Mouse (Mus musculus) lung, postnatal 4 days (tissue): ENCODE results near the gene Wfdc3.

Experiments
- DNase-seq, 2 experiments: peaks; one replicate each; pipeline ENCODE4 v3.0.0; 2021

The Wfdc3 gene

DNA sequence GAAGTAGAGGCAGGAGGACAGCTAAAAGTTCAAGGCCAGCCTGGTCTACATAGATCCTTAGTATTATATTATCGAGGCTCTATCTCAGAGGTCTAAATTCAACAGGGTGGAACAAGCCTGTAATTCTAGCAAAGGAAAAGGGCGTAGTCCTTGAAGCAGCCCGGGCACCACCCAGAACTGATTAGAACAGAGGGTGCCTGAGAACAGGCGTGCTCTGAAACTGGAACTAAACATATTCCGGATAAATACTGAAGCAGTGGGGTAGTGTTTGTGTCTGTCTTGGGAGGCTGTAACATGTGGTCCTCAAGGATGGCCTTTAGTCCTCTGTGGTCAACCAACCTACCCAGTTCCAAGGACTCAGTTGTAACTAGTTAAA, 28.2 kb upstream of the Wfdc3 start:
- DNase-seq = no peak

DNA sequence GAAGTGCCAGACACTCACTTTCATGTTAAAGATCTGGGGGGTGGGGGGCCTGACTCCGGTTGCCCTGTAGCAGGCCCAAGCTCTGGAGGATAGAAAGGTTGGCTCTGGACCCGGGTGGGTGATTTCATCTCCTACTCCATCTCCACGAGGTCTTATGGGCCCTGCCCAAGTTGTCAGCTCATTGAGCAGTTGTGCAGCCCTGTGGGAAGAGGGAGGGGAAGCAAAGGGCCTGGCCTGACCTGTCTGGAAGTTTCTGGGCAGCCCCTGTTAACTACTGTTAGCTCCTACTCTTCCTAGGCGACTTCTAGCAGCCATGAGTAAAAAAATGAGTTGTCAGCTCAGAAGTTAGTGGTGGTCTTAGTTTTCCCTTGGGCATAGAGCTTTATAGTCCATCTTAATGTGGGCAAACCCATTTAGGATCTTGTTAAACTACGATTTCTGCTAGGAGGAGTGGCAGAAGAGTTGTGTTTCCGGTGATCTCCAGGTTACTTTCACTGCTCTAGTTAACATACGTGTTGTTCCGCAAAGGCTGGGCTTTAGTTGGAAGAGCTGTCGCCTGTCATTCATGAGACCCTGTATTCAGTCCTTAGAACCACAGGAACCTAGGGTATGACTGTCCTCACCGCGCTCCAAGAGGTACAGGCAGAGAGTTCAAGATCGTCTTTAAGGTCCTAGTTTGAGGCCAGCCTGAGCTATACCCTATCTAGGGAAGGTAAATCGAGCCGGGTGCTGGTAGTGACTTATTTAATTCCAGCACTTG, 27.7 kb upstream of the Wfdc3 start:
- no peak for DNase-seq

DNA sequence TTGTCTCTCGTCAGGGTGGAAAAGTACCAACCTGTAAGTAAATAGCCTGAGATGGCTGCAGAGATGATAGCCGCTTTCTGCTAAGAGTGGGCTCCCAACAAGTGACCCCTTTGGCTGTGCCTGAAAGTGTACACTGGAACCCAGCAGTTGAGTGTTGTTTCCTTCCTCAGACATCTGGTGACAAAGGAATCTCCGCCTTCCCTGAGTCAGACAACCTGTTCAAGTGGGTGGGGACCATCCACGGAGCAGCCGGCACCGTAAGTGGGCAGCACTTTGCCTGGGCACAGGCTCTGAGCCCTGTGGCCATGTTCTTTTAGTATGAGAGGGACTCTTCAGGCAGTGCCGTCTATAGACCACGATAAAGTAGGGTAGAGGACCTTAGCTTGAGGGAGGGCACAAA, 25.4 kb upstream of the Wfdc3 start:
- DNase-seq = no peak

DNA sequence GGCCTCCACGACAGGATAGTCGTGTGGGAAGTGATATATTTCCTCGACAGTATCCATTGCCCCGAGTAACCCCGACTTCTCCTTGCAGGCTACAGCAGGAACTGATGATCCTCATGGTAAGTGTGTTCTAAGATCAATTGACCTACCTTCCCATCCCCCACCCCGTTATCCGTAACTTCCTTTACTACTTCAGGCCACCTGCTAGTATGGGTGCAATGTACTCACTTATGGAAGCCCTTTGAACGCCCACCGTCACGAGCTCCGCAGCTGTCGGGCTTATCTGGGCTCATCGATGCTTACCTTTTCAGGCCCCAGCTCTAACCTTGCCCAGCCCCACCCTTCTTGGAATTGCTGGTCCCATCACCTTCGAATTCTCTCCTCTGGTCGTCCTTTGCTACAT, 24.5 kb upstream of the Wfdc3 start:
- DNase-seq = no peak

- peak; percentile 99 for DNase-seq
These were observed 23.7 kb upstream of the Wfdc3 start, which contains the start of gene Ube2c for GRCm38 (mm10) chr2:164769258-164770037. Gene Ube2c, plus strand, starts transcription at chr2:164769898.

- DNase-seq = no peak
These were observed 22.2 kb upstream of the Wfdc3 start for GRCm38 (mm10) chr2:164767812-164768540.

GRCm38 (mm10) chr2:164765841-164766240, 20.1 kb upstream of the Wfdc3 start:
- no peak for DNase-seq

GRCm38 (mm10) chr2:164762593-164762992, 16.9 kb upstream of the Wfdc3 start:
- DNase-seq = no peak

- no peak for DNase-seq
These were observed 16.2 kb upstream of the Wfdc3 start for GRCm38 (mm10) chr2:164761971-164762370.

- DNase-seq = no peak
These were observed 15.8 kb upstream of the Wfdc3 start for GRCm38 (mm10) chr2:164761502-164761901.

GRCm38 (mm10) chr2:164760059-164760833, 14.5 kb upstream of the Wfdc3 start:
- no peak for DNase-seq

DNA sequence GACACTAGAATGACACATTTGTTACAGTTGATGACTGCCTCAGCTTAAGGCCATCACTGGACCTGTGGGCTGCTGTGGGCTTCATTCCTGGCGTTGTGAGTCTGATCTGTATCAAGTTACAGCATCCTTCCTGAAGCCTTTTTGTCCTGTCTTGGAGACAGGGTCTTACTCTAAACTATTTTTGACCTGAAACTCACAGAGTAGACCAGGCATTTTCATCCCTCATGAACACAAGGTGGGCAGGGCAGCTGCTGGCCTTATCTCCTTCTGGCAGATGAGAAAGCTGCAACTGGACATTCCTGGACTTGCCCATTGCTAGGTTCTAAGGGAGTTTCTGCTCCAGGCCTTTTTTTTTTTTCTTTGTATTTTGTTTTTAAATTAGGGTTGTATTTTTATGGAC, 13.0 kb upstream of the Wfdc3 start:
- no peak for DNase-seq

DNA sequence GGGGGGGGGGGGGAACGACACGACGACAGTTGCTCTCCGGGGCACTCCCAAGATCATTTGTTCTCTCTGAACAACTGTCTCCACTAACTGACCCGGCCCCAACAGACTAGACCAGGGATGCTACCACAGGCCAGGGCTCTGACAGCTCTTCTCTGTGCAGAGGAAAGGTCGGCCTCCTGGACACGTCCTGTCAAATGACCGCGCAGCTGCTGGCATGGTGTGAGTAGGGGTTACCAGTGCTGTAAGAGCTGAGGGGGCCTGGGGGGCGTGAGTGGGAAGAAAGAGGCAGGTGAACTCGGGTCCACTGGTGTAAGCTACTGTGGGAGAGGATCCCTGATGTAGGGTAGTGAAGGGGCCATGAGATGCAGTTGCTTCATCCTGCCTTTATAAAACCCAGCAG, 12.1 kb upstream of the Wfdc3 start:
- no peak for DNase-seq

DNA sequence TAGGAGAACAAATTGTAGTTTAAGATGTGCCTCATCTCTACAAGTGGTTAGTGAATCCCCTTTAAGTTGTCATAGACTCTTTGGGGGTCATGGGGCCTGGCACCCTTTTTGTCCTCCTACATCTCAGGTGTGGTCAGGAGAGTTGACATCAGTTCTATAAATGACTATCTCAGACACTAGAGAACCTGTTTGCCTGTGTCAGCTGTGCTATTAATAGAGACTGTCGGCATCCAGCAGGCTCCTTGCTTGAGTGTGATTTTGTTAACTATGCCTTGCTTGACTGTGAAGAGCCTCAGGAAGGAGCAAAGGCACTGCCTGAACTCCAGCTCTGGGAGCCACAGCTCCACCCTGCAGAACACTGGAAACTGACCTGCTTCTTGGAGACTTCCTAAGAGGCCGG, 9.1 kb upstream of the Wfdc3 start:
- DNase-seq = no peak

- no peak for DNase-seq
These were observed 8.4 kb upstream of the Wfdc3 start for GRCm38 (mm10) chr2:164754105-164754504.

GRCm38 (mm10) chr2:164752454-164752853, 6.7 kb upstream of the Wfdc3 start:
- DNase-seq = no peak

DNA sequence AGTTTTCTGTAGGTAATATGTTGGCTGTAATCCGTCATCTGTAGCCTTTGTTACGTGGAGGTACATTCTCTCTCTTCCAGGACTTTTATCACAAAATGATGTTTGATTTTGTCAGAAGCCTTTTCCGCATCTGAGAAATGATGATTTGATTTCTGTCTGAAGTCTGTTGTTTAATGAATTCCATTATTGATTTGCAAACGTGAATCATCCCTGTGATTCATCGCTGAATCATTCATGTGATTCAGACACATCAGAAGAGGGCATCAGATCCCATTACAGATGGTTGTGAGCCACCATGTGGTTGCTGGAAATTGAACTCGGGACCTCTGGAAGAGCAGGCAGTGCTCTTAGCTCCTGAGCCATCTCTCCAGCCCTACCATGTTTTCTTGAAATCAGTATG, 3.3 kb upstream of the Wfdc3 start:
- no peak for DNase-seq

- DNase-seq = no peak
These were observed 2.5 kb upstream of the Wfdc3 start for GRCm38 (mm10) chr2:164748191-164748590.

- no peak for DNase-seq
These were observed 962 bp upstream of the Wfdc3 start for GRCm38 (mm10) chr2:164746693-164747092.

DNA sequence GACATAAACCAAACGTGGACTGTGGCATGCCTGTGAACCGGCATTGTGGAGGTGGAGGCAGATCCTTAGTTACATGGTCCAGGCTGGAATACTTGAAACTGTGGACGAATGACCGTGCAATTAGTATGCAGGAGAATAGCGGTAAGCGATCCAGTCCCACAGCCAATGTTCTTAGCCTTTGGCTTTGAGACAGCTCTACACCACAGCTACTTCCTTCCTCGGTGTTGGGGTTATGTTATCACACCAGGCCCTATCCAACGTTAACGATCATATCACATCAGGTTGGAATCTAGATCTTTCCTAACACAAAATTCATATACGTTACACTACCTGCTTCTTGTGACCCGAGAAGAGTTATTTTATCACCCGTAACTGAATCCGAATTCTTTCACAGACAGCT, 744 bp downstream of the Wfdc3 start:
- DNase-seq = no peak

DNA sequence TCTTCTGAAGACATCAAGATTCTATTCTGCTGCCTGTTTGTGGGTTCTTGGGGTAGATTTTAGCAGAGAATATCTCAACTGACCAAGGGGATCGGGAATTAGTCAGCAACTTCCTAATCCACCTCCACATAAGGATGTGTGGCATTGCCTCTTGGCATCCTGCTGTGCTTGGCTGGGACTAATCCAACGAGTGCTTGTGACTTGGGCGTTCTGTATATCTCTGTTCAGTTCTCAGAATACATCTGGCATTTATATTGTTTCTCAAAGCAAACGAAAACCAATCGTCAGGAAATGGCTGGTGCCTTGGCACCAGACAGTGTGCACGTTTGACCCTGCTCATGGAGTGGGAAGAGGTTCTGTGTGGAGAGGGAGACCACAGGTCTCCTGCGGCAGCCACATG, 5.9 kb downstream of the Wfdc3 start:
- no peak for DNase-seq

GRCm38 (mm10) chr2:164737377-164738090, 8.2 kb downstream of the Wfdc3 start:
- no peak for DNase-seq
